Mouse (Mus musculus): ENCODE data around the gene Gsc.

The Gsc gene

DNA sequence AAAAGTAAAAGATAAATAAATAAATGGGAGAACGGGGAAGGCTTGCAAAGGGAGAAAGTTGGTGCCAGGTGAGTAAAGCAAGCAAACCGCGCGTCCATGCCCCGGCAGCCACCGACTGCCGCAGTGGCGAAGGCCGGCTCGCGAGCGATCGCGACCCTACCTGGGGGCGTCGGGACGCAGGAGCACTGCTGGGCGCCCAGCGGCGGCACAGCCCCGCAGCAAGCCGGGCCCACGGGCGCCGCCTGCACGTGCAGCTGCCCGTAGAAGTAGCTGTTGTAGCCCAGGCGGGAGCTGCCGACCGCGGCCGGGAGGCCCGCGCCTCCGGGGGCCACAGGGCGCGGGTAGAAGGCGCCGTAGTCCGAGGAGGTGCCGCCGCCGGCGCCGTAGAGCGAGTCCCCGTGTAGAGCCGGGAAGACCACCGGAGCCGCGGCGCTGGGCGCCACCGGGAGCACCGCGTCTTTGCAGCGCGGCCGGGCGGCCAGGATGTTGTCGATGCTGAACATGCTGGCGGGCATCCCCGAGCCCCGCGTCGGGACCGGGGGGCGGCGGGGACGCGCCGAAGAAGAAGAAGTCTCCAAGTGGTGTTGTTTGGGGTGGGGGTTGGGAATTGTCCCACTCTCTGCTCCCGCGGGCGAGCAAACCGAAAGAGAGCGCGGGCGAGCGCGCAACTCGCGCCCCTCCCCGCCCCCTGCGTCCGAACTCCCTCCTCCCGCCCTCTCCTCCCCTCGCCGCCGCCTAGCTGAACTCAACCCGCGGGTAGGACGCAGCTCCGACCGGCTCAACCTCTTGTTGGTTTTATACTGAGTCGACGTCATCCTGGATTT, at the start of gene Gsc:
Gsc (minus strand) TSS at position 730 of the 824 bp plus-strand sequence.
- no peak for DNase-seq (ENCODE audit: low read depth, low spot score)

DNA sequence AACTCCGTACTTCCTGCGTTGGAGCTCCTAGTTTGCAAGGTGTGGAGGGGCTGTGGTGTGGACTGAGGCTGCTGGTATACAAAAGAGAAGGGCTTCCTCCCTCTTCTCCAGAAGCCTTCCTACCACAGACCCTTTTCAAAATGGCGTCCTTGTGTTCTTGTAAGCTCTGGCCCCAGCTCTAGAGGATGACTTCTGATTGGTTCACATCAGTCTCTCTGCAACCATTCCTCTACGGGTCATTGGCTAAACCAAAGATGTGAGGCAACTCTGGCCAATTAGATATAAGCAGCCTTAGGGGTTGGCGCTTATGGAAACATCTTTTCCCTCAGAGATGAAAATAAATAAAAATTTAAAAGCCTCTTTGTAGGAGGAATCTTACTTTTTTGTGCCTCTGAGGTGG, 46.6 kb upstream of the Gsc start:
- DNase-seq (ENCODE audit: low read depth, low spot score), result no peak

DNA sequence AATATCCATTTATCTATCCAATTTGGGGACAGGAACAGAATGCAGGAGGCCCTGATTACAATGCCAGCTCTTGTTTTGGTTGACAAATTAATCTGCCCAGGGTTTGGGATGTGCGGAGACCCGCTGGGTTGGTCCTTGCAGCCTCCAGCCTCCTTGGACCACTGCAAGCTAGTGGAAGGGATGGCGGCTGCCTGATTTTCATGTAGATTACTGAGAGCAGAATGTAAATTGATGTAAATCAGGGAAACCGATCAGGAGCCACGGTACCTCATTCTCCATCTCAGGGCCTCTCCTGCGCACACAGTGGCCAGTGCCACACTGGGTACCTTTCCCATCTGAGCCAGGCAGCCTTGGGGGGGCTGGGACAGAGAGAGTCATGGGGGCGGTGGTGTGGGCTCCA, 34.8 kb upstream of the Gsc start:
- no peak for DNase-seq (ENCODE audit: low read depth, low spot score)

DNA sequence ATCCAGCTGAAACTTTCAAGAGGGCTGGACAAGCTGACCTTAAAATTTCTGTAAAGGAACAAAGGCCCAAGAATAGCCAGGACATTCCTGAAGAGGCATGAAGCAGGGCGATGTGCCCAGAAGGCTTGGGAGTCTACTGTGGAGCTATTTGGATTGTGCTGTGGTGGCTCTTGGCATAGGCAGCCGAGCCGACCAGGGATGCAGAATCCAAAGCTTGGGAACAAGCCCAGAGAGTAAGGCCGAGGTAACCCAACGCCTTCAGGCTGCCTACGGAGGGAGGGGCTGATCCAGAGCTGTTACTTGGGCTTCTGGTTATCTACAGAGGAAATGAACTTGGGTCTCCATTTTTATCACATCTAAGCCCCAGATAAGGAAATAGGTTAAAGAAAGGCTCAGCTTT, 18.9 kb upstream of the Gsc start:
- DNase-seq (ENCODE audit: low read depth, low spot score), result no peak

DNA sequence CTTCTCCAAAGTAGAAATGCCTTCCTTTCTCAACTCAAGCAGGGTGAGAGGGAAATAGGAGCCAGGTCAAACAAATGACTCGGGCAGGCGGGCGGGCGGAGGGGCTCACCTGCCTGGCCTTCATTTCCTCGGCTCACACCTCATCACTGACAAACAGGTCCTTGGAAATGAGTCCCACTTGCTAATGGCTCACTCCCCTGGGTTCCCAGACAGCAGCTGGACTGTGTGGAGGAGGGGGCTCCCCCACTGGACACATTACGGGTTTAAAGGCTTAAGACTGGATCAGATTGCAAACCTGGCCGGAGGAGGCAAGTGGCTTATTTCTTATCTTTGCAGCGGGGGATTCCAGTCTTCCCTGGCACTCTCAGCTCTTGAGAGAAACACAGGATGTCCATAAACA, 13.1 kb upstream of the Gsc start:
- DNase-seq (ENCODE audit: low read depth, low spot score), result no peak

DNA sequence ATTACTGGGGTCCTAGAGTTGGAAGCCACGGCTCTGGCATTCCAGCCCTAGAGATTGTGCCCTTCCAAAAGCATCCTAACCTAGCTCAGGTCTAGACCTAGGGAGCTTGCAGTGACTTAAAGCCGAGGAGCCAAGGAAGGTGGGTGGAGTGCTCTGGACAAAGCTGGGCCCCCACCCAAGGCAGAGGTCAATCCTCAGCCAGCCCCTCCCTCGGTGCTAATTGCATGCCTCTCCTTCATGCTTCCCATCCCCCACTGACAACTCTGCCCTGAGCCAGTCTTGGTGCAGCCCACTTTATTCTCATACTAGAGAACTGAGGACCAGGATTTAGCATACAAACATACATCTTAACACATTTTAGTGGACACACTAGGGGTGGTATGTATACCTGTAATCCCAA, 12.0 kb upstream of the Gsc start:
- no peak for DNase-seq (ENCODE audit: low read depth, low spot score)

DNA sequence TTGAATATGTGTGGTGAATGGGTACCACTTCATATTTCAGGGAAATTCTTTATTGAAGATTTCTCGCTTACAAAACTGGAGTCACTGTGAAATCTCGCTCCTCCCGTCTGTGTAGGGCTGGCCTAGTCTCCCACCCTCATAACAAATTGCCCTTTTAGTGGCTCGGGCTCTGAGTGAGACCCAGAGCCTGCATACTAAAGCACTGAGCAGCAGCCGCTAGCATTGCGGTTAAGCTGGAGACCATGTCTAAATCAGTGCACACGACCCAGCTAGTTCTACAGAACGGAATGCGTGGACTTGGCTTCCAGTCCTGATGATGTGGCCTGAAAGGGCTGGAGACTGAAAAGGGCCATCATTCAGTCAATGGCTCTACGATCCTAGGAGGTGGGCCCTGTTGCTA, 7.9 kb upstream of the Gsc start:
- no peak for DNase-seq (ENCODE audit: low read depth, low spot score)

DNA sequence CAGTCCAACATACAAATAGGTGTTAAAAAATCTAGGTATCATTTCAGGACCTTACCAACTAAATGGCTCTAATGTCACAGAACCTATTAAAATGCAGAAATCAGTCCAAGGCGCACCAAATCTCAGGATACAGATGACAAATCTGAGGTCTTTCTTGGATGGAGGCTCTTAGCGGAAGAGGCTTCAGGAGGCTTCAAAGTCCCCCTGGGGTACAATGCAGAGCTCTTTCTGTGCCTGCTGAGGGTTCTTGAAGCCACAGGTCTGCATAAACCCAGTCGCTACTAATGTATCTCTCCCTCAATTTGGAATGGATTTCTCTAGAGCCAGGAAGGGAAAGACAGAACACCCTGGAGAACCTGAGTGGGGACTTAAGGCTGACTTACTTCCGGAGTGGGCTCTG, 5.1 kb upstream of the Gsc start:
- no peak for DNase-seq (ENCODE audit: low read depth, low spot score)

DNA sequence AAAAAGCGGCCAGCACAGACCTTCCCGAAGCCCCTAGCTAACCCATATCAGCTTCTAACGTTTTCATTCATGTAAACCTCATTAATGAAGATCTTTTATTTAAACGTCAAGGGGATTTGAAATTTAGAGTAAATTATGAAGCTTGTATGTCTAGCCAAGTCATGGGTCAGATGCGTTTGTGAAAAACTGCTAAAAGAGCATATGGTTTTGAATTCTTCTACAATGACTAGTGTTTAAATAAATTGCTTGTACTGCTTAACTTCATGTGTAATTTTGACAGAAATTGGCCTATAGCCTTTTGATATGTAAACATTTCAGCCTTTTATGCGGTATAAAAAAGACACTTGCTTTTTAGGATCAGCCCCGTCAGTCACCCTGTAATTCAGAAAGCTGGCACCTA, 4.4 kb upstream of the Gsc start:
- DNase-seq (ENCODE audit: low read depth, low spot score), result no peak

DNA sequence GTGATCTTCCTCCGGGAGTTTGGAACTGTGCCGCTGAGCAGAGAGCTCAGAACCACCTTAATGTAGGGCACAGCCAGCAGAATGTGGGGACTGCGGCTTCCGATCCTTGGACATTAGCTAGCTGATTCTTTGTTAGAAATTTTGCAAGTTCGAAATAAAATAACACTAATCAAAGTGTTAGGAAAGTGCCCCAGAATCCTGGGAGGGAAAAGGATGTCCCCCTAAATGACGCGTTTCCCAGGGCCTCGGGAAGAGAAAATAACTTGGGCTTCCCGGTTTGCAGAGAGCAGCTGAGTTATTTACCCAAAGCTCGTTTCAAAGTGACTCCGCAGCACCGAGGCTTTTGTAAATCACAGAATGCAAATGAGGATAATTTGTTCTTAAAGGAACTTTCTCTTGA, 3.9 kb upstream of the Gsc start:
- DNase-seq (ENCODE audit: low read depth, low spot score), result no peak

DNA sequence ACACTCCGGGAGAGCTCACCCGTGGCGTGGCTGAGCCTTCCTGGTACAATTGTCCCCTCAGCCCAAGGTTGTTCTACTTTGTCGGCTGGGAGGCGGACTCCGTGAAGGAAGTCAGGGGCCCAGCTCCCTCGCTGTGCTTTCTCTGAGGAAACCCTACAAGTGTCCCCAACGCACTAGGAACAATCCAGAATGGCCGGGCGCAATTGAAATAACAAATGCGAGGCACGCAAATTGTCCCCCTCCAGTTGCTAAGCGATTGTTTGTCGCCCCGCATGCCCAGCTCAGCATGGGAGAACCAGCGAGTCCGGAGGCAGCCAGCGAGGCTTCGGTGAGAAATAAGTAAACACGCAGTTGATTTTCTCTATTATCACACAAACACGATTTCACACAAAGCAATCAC, 2.8 kb upstream of the Gsc start:
- DNase-seq (ENCODE audit: low read depth, low spot score), result no peak

DNA sequence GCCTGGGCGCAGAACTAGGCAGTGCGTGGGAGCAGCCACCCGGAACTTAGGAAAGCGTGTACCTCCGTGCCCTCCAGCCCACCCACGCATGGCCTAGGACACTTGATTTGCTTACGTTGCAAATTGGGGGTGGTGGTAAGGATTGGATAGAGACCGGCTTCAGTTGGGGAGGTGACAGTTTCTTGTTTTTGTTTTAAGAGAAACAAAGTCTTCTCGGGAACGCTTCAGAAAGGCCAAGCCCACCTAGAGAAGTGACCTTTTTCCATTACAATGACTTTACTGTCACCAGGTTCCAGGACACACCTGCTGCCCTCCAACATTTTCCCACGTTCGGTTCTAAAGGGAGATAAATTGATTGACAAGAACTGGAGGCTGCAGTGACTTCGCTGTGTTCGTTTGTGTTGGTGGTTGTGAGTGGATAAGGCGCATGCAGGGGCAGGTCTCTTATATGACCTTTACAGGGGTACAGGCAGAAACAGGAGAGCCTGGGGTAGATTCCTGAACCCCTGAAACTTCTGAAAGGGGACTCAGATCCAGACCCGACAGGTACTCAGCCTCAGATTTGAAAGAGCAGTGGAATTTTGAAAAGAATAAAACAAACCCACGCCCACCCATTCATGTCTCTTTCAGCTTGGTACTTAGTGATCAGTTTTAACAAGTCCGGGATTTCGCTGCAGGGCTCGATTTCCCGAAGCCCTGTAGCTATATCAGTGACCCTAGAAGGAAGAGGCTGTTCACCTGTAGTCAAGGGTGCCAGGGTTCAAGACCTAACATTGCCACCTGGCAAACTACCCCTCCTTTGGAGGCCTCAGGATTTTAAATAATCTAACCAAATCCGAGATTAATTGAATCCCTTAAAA, 2.0 kb upstream of the Gsc start:
- DNase-seq (ENCODE audit: low read depth, low spot score), result no peak

DNA sequence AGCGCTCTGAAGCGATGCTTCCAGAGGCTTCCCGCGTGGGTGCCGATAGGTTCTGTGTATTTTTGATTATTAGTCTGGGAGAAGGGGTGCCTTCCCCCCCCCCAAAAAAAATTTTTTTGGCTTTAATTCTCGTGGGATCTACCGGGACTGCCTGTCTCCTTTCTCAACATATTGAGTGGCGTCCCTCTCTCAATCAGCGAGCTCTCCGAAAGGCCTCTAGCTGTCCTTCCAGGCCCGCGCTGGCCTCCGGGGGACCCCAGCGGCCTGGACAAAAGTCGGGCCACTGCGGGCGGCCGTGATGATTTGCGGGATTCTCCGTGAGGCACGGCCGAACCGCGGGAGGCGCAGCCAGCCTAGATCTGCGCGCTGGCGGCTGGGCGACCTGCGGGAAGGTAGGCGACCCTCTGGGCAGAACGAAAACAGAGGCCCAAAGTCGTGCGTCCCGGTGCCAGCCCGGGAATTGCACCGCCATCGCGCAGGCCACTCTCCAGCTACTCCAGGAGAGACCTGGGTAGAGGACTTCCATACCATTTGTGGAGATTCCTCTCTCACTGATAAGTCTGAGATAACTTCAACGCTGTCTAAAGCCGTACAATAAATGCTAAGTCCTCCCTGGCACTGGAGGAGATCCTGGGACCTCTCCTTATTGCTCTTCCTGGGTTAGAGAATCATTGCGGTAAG, 1.2 kb upstream of the Gsc start:
- DNase-seq (ENCODE audit: low read depth, low spot score), result no peak

DNA sequence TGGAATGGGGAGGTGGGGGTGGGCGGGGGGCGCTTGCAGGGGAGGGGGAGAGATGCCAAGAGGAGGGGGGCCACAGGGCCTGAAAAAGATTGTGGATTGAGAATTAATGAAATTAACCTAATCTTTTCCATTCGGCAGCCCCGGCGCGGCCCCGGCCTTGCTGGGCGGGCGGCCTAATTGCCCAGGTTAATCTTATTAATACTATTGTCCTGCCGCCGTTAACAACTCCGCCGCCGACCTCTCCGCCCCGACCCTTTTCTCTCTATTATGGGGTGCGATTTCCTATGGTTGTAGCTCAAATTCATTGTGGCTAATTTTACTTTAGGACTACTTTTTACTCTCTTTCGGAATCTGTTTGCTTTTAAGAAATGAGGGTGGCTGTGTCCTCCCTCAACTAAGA, 362 bp upstream of the Gsc start:
- no peak for DNase-seq (ENCODE audit: low read depth, low spot score)

DNA sequence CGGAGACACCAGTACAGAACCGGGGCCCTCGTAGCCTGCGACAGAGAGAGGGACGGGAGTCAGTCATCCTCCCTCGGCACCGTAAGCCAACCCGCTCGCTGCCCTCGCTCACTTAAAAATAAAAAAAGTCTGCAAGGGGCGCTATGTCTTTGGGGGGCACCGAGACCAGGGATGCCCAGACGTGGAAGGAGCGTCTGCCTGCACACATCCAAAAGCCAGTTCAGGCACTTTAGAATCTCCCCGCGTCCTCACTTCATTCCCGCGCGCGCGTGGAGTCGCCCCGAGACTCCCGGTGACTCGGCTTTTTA, 958 bp downstream of the Gsc start:
- DNase-seq (ENCODE audit: low read depth, low spot score), result no peak

DNA sequence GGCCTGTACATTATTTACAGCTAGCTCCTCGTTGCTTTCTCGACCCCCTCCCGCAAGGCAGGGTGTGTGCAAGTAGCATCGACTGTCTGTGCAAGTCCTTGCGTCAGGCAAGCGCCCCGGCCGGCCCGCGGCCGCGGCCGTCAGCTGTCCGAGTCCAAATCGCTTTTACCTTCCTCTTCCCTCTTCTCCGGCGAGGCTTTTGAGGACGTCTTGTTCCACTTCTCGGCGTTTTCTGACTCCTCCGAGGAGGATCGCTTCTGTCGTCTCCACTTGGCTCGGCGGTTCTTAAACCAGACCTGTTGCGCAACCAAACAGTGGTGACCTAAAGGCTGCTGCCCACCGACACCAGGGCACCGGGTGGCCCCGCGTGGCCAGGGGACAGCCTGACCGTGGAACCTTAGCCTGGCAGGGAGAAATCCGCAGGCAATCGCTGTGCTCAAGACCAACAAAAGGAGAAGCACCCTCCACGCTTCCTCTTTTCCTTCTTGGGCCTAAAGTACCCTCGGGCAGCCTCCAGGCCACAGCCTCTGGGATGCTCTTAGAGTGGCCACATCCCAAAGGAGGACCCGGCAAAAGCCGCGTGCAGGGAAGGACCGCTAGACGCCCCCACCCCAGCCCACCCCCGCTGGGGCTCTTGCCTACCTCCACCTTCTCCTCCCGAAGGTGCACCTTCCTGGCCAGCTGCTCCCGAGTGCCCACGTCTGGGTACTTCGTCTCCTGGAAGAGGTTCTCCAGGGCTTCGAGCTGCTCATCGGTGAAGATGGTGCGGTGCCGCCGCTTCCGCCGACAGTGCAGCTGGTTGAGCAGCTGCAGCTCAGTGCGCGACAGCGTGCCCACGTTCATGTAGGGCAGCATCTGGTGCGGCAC, 1.5 kb downstream of the Gsc start:
- DNase-seq (ENCODE audit: low read depth, low spot score), result no peak

DNA sequence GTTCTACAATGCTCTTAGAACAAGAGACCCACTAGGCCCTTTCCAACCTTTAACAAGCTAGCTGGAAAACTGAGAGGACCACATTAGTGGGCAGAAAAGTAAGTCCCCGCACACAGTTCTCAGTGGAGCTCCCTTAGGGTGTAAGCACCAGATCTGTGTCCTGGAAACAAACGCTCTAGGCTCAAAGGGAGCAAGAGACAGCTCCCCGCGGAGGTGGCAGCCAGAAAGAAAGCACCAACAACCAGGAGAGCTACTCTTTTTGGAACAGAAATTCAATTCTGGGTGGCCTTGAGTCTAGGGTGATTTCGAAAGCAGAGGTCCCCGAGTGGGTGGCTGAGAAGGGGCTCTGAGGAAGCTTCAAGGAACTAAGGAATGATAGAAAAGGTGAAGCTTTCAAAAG, 2.5 kb downstream of the Gsc start:
- no peak for DNase-seq (ENCODE audit: low read depth, low spot score)

DNA sequence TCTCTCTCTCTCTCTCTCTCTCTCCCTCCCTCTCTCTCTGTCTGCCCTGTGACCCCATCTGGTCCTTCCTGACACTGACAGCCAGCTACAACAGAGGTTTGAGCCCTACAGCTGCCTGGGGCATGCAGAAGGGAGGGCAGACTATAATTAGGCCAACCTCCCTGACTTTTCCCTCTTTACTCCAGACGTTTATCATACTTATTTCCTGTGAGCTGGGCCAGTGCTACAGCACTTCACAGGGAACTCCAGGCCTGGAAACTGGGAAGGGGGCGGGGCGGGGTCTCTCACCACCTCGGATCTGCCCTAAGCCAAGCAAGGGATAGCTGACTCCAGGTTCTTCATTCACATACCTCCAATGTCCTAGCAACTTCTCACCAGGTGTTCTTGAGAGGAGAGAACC, 4.3 kb downstream of the Gsc start:
- no peak for DNase-seq (ENCODE audit: low read depth, low spot score)

DNA sequence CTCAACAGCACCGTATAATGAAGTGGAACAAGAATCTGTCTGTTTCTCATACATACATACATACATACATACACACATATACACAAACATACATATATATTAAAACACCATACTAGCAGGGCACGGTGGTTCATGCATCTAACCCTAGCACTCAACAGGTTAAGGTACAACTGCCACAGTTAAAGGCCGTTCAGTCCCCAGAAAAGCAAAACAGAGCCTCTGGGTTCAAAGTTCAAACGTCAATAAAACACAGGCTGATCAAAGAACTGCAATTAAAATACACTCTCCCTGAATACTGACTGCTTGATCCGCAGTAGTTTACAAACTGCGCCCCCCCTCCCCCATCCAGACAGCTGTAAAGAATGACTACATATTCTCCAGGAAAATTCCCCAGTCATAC, 5.8 kb downstream of the Gsc start:
- no peak for DNase-seq (ENCODE audit: low read depth, low spot score)

DNA sequence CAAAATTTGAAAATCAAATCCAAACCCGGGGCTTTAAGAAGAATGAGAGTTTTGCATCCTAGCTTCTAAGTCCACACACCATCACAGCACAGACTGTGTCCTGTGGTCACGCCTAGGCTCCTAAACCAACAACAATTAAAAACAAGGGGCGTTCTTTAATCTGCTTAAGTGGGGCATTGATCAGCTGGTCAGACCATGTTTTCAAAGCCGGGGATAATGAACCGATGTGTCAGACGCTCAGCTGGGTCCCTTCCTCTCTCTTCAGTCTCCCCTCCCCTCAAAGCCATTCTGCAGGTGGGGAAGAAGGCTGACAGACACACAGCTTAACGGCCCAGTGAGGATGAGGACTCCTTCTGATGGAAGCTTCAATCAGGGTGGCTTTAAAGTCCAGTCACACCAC, 6.2 kb downstream of the Gsc start:
- no peak for DNase-seq (ENCODE audit: low read depth, low spot score)

DNA sequence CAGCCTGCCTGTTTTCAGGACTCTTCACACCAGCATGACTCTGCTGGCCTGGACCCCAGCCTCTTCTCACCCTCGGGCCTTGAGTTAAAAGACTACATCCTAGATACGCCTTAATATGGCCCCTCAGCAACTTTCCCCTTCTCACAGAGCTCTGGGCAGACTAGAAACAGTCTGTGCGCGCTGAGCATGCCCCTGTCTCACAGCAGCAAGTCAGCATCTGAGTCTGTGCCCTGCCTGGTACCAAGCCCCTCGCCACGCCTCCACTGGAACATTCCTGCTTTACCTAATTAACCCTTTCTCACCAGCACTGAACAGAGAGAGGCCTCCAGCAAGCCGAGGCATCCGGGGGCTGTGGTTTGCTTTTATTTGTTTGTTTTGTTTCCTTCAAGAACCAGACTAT, 11.8 kb downstream of the Gsc start:
- no peak for DNase-seq (ENCODE audit: low read depth, low spot score)

DNA sequence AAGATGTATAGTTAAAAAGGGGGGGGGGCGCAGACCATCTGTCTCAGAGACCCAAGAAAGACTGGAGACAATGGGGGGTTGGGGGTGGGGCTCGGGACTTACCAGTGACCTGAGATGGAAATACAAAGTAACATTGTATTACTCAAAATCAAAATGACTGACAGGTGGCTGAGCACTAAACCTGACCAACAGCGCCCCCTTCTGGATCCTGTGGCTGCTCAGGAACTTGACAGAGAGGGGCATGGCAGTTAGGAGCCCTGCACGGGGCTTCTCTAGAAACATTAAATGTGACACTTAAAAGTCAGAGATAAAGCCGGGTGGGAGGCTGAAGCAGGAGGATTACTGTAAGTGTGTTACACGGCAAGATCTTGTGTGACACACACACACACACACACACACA, 13.8 kb downstream of the Gsc start:
- DNase-seq (ENCODE audit: low read depth, low spot score), result no peak

Data from embryo, embryonic 11.5 days (tissue).